Comparison of ENCODE assay signal across 8 mouse cellular contexts in the genomic region with DNA sequence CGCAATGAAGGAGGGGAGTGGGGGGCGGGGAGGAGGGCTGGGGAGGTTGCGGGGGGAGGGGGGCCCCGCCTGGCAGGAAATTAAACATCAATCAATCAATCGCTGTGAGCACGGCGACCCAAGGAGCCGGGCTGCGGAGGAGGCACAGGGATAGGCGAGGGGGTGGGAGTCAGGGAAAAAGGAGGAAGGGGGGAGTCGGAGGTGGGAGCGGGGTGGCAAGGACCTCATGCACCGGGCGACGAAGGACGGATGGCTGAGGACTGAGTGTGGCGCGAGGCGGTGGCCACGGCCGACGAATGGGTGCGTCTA. TPM values are rescaled to one million over a fixed set of nuclear protein-coding genes. Genes with fewer than 3 reads are reported as not detected.
DNase-seq lines count a peak whose midpoint lies in the region; ATAC-seq and TF ChIP-seq lines count a peak whose summit lies in the region.

No protein-coding gene starts in this region.

- DNase-seq in heart, postnatal 14 days, result no peak
- no peak for DNase-seq in G1E (ENCODE audit: low spot score)
- no peak for DNase-seq in hindbrain, embryonic 10.5 days (ENCODE audit: low spot score)
- no peak for DNase-seq in midbrain, embryonic 10.5 days (ENCODE audit: low spot score)
- no peak for DNase-seq in T-cell, adult 2 months (ENCODE audit: low spot score)
- no peak for DNase-seq in cerebellum, adult 8-10 months
- DNase-seq in layer of hippocampus, adult 8-10 months (ENCODE audit: low spot score in 2 of 2), result no peak

- intact Hi-C loops in heart, postnatal 14 days (cut with DNase I), result loop anchor here (10.0 kb wide), 1 partner anchor 1747 kb away; the partner anchor contains the start of gene Rftn2

- H3K27ac ChIP-seq in heart, embryonic 14.5 days (replicated peaks in 1 of 2; ENCODE audit: control insufficient read depth in 1 of 2, insufficient read depth in 1 of 2, low read depth in 2 of 2, low read length in 2 of 2), result no peak overlapping the region
- peak overlapping the region; percentile 93 for H3K27ac ChIP-seq in hindbrain, embryonic 10.5 days
- H3K27ac ChIP-seq in midbrain, embryonic 10.5 days (replicated peaks), result peak overlapping the region; percentile 96

- H3K9ac ChIP-seq in heart, embryonic 14.5 days (ENCODE audit: low read length), result peak overlapping the region; percentile 76

- peaks cover 62% of the 10 kb centered on the region for H3K27me3 ChIP-seq in heart, embryonic 14.5 days (ENCODE audit: control insufficient read depth, insufficient read depth, low read length)
- H3K27me3 ChIP-seq in G1E (ENCODE audit: insufficient read depth, low read length), result no peaks in the 10 kb centered on the region; the same call in 1 of the 2 replicates
- H3K27me3 ChIP-seq in hindbrain, embryonic 10.5 days (ENCODE audit: insufficient read depth, poor library complexity, severe bottlenecking), result peaks cover 64% of the 10 kb centered on the region
- H3K27me3 ChIP-seq in midbrain, embryonic 10.5 days (ENCODE audit: low read depth, poor library complexity, severe bottlenecking), result peaks cover 81% of the 10 kb centered on the region

- H3K9me3 ChIP-seq in heart, embryonic 14.5 days (ENCODE audit: control insufficient read depth, low read length), result no peaks in the 10 kb centered on the region
- H3K9me3 ChIP-seq in G1E (replicated peaks), result peaks cover 63% of the 10 kb centered on the region
- H3K9me3 ChIP-seq in hindbrain, embryonic 10.5 days, result no peaks in the 10 kb centered on the region
- H3K9me3 ChIP-seq in midbrain, embryonic 10.5 days (replicated peaks), result no peaks in the 10 kb centered on the region

- under 1% methylated on average over 20 of the region's 23 CpGs for WGBS in heart, embryonic 14.5 days
- 1% methylated on average over 23 of the region's 23 CpGs for WGBS in hindbrain, embryonic 10.5 days
- WGBS in midbrain, embryonic 10.5 days, result under 1% methylated on average over 23 of the region's 23 CpGs

- TF ChIP-seq CTCF in G1E (IDR thresholded peaks at IDR 0.05; ENCODE audit: low read depth, low read length), result no peak

- H3K4me1 ChIP-seq in heart, embryonic 14.5 days (ENCODE audit: control insufficient read depth in 2 of 2, insufficient read depth in 2 of 2, low read length in 2 of 2), result peaks cover 18 to 33% of the 10 kb centered on the region in 2 experiments
- H3K4me1 ChIP-seq in G1E (ENCODE audit: insufficient read depth, low read depth, low read length), result no peaks in the 10 kb centered on the region
- H3K4me1 ChIP-seq in hindbrain, embryonic 10.5 days (replicated peaks), result peaks cover 44% of the 10 kb centered on the region
- H3K4me1 ChIP-seq in midbrain, embryonic 10.5 days, result peaks cover 50% of the 10 kb centered on the region

- peak overlapping the region; percentile 100 for H3K4me2 ChIP-seq in heart, embryonic 14.5 days (ENCODE audit: low read length)

- H3K4me3 ChIP-seq in heart, embryonic 14.5 days (ENCODE audit: control insufficient read depth in 1 of 2, insufficient read depth in 1 of 2, low read depth in 1 of 2, low read length in 2 of 2), result peak overlapping the region; percentile 79 to 88
- peak overlapping the region; percentile 51; the same call in 1 of the 2 replicates for H3K4me3 ChIP-seq in G1E (ENCODE audit: low read depth, low read length)
- H3K4me3 ChIP-seq in hindbrain, embryonic 10.5 days, result peak overlapping the region; percentile 68
- peak overlapping the region; percentile 88 for H3K4me3 ChIP-seq in midbrain, embryonic 10.5 days

- ATAC-seq in heart, embryonic 14.5 days (ENCODE audit: insufficient number of reproducible peaks, insufficient read depth, low FRiP score, low read depth), result no peak
- ATAC-seq in G1E (ENCODE audit: extremely low read depth, insufficient number of reproducible peaks, low FRiP score, poor library complexity, severe bottlenecking), result no peak

- H3K36me3 ChIP-seq in heart, embryonic 14.5 days (ENCODE audit: control insufficient read depth, insufficient read depth, low read length), result no peaks in the 10 kb centered on the region
- H3K36me3 ChIP-seq in G1E (replicated peaks), result no peaks in the 10 kb centered on the region
- no peaks in the 10 kb centered on the region for H3K36me3 ChIP-seq in hindbrain, embryonic 10.5 days
- no peaks in the 10 kb centered on the region for H3K36me3 ChIP-seq in midbrain, embryonic 10.5 days

RNA-seq across cellular contexts. Expression of gene Satb2, which starts 6.6 kb away (rescaled TPM):
- 0.08 and 0.12 TPM in 2 replicates for polyA plus RNA-seq in heart, embryonic 14.5 days (2014; fragmentation: Nextera tagmentation; extraction: Ambion mirVana)
- under 1 TPM; 0.49 to 0.69 TPM for total RNA-seq in heart, postnatal 14 days (2021)
- total RNA-seq in G1E (2014; fragmentation: Nextera tagmentation), result not detected in 2 replicates
- 0.06 and 0.38 TPM in 2 replicates for total RNA-seq in G1E (2017)
- not detected in 2 replicates for polyA plus RNA-seq in G1E (2012)
- polyA plus RNA-seq in hindbrain, embryonic 10.5 days (2016; fragmentation: Nextera tagmentation; extraction: Ambion mirVana), result 0.98 and 1.3 TPM in 2 replicates
- 0.81 and 1.1 TPM in 2 replicates for polyA plus RNA-seq in midbrain, embryonic 10.5 days (2016; fragmentation: Nextera tagmentation; extraction: Ambion mirVana)
- total RNA-seq in layer of hippocampus, adult 8-10 months (2022), result 10 to 100 TPM; 15.4 to 20.3 (median 16.3) TPM

Comparison
In these comparisons a context has a peak if more than half of its experiments do, and no peak if none do; other contexts are left out.
1. H3K27ac ChIP-seq: peak in hindbrain, embryonic 10.5 days (single experiment) and midbrain, embryonic 10.5 days (single experiment); none in heart, embryonic 14.5 days (0 of 2).
2. Peak in every context shown above with its lines, with median percentiles within 50 percentile points of each other: H3K4me3 ChIP-seq.